Mouse (Mus musculus) adrenal gland, postnatal 14 days (tissue): ENCODE results near the gene Ap3s2. TPM values are rescaled to one million over a fixed set of nuclear protein-coding genes. Genes with fewer than 3 reads are reported as not detected.

ENCODE experiments used
- DNase-seq: peaks from one replicate; pipeline ENCODE4 v3.0.0; 2021; ENCODE audit warnings: mixed read lengths
- long read RNA-seq, 2 experiments: library from polyadenylated mRNA; stranded (forward); transcript quantifications; one replicate each; pipeline ENCODE4 v2.0.0; 2021
- total RNA-seq: library from RNA; stranded (reverse); gene quantifications from 2 replicates; pipeline ENCODE4 v1.2.3, GENCODE M21; 2021

The Ap3s2 gene
- total RNA-seq = 26.0 and 30.1 TPM in 2 replicates
- long read RNA-seq, experiment 1, full-length matches to known transcripts = 28 of 37 reads
- long read RNA-seq, experiment 1, partial matches to known transcripts = 2 of 37 reads
- long read RNA-seq, experiment 1, other reads (novel, unspliced or antisense) = 7 of 37 reads
- long read RNA-seq, experiment 2, full-length matches to known transcripts = 31 of 40 reads
- long read RNA-seq, experiment 2, partial matches to known transcripts = 1 of 40 reads
- long read RNA-seq, experiment 2, other reads (novel, unspliced or antisense) = 8 of 40 reads

DNA sequence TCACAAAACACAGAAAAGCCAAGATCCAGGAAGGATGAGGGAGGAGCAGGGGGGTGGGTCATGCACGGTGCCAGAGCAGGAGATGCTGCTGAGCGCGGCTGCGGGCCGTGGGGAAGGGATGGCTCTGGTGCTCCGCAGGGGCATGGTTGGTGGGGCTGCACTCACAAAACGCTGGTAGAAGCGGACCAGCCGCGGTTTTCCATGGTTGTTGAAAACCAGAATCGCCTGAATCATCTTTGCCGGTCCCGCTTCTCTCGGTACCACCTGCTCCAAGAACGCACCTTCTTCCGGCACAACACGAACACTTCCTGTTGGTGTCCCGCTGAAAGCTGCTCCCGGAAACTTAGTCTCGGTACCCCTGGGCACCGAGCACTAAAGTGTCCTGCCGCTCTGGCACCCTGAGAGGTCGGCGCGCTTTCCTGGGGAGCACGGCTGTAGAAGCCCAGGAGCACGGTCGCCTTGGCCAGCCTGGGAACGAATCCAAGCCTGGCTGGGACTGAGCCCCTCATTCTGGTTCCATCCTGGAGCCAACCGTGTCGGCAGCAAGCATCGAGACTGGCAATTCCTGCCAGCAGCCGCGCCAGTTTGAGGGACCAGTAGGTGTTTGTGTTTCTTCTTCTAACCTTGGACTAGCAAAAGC lies at the start of gene Ap3s2:
Gene Ap3s2, minus strand, starts transcription at position 306 of the 640 bp plus-strand sequence.
- DNase-seq = peak; percentile 92

DNA sequence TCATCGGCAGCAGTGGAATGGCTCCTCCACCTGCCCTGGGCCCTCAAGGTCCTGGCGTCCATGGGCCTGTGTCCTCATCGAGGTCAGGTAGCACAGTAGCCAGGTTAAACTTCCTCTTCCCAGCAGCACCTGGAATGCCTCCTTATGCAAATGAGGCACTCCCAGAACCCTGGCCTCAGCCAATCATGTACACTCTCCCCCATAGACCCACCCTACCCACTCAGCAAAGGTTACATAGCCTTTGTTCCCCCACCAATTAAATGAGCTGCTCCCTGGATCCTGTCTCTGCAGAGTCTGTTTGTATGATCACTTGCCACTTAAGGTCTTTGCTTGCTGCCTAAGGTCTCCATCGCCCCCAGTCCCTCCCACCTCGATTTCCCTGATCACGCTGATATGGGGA lies 47.9 kb upstream of the Ap3s2 start:
- DNase-seq = no peak

DNA sequence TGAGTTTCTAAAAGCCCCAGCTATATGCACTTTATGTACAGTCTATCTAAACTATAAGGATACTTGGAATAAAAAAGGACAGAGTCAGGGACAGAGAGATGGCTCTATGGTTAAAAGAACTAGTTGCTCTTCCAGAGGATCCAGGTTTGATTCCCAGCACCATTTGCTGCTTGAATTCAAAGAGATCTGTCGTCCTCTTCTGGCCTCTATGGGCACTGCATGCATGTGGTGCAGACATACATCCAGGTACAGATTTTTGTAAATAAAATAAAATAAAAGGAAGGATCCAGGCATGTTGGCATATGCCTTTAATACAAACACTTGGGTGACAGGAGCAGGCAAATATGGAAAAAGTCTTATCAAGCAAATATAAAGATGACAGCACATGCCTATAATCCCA lies 41.2 kb upstream of the Ap3s2 start:
- DNase-seq = no peak

DNA sequence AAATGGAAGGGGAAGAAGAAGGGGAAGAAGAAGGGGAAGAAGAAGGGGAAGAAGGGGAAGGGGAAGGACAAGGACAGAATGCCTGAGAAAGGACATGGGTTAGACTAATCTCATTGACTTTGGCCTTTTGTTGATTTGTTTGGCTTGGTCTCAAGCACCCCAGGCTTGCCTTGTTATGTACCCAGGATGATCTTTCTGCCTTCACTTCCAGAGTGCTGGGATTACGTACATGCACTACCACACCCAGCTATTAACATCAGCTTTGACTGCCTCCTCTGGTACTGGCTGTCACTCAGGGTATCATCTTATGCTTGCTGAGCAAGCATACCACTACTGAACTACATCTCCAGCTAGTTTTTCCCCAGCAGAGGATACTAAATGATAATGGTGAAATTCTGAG lies 35.7 kb upstream of the Ap3s2 start:
- DNase-seq = no peak

DNA sequence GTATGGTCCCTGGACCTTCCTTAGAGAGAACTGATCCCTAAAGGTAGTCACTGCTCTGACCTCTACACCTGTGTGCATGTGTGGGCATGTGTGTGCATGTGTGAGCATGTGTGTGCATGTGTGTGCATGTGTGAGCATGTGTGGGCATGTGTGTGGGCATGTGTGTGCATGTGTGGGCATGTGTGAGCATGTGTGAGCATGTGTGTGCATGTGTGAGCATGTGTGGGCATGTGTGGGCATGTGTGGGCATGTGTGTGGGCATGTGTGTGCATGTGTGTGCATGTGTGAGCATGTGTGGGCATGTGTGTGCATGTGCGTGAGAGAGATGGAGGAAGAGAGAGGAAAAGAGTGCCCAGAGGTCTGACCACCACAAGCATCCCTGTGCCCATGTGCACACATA lies 34.4 kb upstream of the Ap3s2 start:
- DNase-seq = no peak

DNA sequence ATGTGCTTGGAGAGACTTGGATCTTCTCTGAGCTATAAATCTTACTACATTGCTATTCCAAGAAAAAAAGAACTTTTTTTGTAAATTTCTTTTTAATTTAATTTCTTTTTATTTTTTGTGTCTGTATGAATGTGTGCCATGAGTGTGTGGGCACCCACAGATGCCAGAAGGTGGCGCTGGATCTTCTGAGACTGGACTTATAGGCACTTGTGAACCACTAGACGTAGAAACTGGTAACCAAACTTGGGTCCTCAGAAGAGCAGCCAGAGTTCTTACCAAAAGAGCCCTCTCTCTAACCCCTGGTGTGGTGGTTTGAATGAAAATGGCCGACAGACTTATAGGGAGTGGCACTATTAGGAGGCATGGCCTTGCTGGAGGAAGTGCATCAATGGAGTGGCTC lies 30.6 kb upstream of the Ap3s2 start:
- DNase-seq = no peak

DNA sequence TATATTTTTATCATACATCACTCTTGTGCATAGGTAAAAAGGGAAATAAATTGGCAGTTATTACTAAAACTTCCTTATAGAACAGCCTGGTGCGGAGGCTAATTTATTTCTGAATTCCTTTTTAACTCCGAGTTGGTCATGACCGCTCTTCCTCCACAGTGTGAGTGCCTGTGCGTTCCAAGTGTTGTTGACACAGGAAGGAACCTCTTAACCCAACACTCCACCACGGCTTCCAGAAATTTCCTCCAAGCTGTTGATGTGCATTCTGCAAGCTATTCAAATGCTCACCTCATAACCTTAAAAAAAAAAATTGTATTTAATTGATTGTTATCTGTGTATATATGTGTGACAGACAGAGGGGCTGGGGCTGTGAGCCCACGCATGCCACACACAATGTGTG lies 29.8 kb upstream of the Ap3s2 start:
- DNase-seq = no peak

DNA sequence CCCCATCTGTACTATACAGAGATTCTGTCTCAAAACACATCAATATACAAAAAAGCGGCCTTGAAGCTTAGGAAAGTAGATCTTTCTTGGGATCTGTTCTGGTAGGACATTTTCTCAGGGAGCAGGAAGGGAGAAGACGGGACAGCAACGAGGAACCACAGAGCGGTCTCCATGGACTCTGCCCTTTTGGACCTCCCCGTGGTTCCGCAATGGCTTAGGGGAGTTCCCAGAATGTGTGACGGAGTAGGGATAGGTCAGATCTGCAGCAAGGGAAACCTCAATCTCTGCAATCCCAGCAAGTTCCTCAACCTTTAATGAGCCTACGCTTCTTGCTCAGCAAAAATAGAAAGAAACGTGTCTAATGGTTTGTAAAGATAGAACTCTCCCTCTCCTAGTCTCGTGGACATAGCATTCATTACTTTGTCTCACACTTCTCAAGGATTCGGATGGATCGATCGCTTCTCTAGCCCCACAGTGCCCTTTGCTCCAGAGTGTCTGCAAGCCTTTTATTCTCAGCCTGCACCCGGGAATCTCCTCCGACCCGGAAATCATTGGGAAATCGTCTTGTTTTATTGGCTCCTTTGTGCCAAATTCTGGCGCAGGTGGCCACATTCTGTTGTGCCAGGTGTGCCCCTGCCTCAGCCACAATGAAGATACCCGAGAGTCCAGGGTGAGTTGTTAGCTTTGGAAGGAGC lies 15.2 kb upstream of the Ap3s2 start:
- peak; percentile 77 for DNase-seq

DNA sequence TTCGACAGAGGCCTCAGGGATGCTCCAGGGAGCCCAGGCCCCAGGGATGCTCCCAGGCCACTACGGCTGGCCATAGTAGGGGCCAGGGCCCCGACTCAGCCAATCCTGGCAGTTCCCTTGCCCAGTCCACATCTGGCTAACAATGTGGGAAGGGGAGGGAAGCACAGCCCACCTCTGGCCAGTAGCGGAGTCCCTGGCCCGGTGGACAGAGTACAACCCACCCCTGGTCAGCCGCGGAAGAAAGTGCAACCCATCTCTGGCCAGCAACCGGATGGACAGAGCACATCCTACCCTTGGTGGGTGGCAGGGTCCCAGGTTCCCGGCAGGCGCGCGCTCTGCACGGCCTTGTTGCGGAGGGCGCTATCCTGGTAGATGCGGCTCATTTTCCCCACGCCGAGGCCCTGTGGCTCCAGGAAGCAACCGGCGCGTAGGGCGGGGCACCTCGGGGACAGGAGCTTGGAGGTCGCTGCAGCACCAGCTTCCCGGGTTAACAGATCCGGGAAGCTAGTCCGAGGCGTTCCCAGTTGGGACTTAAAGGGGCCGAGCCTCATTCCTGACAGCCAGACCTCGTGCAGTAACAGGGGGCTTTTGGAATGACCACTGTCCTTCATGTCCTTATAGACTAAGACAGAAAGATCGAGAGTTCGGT lies 14.5 kb upstream of the Ap3s2 start, which contains the start of gene Arpin:
Gene Arpin, minus strand, starts transcription at position 498 of the 649 bp plus-strand sequence.
- DNase-seq = peak; percentile 87

DNA sequence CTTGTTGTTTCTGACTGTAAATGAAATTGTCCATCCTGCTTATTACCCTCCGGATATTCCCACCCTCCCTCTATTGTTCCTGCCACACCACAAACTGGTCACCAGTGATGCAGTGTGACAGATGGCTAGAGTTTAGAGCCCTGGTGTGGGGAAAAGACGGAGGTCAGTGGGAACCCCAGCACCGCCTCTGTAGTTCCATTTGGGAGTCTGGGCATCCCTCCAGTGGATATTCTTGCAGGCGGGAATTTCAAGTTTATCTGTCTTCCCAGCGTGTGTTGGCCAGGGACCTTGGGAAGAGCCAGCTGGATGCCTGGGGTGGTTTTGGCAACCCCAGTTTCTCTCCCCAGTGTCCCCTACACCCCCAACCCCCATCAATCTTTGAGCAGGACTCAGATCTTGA lies 14.0 kb upstream of the Ap3s2 start:
- DNase-seq = peak; percentile 27

DNA sequence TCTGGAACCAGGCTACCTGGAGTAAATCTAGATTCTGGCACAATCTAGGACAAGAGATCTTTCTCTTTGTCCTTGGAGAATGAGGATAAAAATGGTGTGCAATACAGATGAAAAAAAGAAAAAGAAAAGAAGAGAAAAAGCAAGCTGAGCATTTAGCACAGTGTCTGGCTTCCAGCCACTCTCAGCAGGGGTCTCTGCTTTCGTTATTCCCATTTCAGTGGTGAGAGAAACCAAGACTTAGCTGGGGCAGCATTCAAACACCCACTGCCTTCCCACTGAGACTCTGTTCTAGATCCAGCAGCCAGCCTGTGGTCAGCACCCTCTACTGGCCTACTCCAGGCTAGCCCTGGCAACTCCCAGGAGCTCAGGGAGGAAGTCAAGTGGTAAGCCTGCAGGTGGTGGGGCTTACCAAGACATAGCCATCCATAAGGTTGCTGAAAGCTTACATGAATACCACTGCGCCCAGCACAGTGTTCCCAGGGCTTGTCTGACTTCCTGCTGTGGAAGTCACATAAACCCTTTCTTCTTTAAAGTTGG lies 8.1 kb upstream of the Ap3s2 start:
- no peak for DNase-seq

DNA sequence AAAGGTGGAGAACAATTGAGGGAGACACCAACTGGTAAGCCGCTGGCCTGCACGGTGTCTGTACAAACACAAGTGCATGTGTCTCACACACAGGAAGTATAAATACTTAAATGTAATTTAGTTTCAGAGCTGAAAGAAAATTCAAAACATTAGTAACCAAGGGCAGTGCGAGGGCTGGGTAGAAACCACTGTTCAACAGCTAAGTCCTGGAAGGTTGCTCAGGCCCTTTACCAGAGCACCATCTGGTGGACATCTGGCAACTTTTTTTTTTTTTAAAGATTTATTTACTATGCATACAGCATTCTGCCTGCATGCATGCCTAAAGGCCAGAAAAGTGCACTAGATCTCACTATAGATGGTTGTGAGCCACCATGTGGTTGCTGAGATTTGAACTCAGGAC lies 5.9 kb downstream of the Ap3s2 start:
- peak; percentile 43 for DNase-seq

DNA sequence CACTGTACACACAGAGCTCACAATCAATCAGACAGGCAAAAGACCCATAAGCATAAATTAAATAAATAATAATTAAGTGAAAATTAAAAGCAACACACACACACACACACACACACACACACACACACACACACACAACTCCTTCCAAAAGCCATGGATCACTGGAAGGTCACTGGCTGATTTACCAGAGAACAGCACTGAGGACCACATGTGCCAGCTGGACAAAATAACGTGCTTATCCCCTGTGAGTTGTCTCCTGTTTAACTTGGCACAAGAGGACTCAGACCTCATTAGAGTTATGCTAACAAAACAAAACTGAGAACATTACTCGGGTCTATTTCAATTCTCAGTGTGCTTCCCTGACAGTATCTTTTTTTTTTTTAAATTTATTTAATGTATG lies 13.1 kb downstream of the Ap3s2 start:
- DNase-seq = peak; percentile 22

DNA sequence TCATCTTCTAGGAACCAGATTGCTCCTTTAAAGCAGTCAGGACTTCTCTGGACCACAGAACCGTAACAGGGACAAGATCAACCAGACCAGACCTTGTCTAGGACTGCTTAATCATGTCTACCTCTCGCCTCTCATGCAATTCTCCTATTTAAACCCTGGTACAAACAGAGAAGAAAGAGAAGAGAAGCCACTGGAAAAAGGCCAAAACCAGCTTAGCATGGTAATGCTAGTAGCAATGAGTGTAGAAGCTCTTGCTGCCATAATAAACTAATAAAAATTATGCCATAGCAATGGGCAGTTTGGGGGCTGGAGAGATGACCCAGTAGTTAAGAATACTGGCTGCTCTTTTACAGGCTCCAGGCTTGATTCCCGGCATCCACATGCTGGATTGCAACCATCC lies 13.5 kb downstream of the Ap3s2 start:
- DNase-seq = no peak

DNA sequence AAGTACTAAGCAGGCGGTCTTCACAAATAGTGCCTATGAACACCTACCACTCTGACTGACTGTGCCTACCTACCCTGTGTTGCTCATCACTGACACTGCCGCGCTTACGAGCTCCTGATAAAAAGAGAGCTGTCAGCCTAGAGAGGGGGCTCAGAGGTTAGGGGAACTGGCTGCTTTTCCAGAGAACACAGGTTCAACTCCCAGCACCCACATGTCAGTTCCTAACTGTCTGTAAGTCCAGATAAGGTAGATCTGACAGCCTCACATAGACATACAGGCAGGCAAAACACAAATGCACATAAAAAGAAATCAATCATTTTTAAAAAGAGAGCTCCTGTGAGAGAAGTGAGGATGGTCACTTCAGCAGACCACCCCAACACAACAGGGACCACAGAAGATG lies 15.3 kb downstream of the Ap3s2 start:
- no peak for DNase-seq

DNA sequence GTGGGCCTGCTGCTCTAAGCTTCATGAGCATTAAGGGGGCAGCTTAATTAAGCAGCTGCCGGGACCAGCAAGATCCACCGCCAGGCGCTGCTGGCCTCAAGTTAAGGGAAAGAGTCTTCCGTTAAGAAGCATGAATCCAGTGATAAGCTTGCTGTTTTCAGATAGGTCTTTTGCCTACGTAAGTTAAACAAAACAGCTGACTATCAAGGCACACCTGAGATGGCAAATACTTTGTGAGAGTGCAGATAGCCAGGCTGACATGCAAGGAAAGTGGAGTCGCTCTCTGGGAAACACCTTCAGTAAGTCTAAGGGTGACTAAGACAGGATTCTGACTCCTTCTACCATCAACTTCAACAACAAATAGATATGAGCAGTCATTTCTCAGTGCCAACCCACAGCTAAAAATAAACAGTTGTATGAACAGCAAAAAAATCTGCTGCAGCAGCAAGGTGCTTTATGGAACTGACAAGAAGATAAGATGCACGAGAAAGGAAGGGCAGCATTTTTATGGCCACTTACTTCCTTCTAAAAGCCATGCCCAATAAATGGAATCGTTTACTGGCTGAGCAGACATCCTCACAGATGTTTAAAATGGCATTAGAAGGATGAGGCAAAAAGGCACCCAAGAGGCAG lies 17.2 kb downstream of the Ap3s2 start:
- DNase-seq = no peak

DNA sequence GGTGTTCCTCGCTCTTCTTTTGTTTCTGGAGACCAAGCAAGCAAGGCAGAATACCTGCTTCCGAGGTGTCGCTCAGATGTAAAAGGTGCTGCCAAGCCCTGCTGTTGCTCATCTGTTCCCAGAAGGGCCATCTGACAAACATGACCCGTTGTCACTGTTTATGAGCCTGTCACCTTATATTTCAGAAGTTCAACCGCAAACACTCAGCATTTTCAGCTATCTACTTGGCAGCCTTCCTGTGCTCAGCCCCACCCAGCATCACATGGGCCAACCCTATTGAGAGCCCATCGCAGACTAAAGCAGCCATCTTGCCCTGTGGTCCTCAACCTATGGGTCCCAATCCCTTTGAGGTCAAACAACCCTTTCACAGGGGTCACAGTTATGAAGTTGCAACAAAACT lies 19.7 kb downstream of the Ap3s2 start:
- no peak for DNase-seq

DNA sequence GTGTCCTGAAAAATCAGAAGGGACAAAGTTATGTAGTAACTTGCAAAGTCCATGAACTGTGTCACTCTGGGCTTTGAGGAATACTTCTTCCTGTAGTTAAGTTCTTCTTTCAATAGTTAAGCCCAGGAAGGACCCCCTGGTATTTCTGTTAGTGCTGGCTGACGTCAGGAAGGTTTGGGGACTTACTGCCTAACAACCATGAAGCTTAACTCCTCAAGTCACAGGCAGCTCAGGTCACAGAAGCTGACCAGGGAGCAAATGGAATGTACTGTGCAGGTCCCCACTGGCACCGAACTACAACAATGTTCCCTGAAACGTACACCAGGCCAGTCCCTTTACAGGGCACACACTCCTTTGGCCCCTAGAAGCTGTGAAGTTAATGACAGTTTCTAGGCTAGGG lies 25.2 kb downstream of the Ap3s2 start:
- no peak for DNase-seq

DNA sequence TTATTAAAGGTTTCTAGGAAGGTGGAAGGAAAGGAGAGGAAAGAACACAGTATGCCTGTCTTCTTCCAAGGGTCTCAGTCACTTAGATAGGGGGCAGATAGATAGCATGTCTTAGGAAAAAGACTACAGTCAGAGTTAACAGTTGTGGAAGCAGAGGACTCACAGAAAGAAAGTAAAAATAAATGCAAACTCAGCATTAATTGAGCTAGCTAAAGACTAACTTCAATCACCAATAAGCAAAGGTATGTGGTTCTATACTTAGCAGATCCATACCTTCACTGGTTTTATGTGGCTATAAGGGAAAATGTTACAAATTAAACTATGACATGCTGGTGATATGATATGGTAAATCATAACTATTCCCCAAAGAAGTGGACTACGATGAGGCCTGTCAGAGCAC lies 25.7 kb downstream of the Ap3s2 start:
- DNase-seq = no peak

DNA sequence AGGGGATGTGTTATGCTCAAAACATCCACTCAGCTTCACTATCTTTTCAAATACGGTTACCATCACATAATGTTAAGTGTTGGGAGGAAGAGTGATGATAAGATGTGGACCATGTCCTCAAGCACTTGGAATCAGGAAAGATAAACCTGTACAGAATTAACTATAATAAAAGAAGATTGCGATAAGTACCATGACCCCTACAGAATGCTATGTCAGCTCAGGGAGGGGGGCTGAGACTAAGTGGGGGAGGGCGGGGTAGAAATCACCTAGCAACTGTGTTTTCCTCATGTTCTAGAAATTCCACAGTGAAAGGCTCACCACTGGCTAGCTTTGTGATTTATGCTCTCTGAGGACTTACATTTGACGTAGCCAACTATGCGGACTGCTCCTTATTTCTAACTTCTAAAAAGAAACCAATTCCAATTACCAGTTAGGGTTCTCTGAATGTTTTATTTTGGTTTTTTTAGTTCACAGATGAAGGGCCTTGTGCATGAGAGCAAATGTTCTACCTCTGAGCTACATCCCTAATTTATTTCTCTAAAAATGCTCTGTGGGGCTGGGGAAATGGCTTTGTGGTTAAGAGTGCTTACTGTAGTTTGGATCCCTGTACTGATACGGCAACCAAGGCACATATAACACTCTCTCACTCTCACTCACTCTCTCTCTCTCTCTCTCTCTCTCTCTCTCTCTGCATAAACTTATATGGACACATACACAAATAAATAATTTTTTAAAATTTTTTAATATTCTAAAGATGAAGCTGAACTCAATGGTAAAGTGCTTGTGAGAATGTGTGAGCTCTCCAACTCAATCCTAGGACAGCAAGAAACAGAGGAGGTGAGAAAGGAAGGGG lies 27.6 kb downstream of the Ap3s2 start:
- no peak for DNase-seq
